Mouse (Mus musculus) MEL (cell line): ENCODE measurements at regions not wholly inside any gene's neighbourhood (a gene's known extent, or its start where the extent isn't known, plus 50 kb on each side); places are given as distances from the start of the nearest gene placed in this dataset.
"Not testable (repeated sequence)": the region's sequence is repeated elsewhere in the genome, so short reads cannot be mapped to it uniquely, and the experiment has no call there.

Source experiments
- DNase-seq: peaks from one replicate; pipeline ENCODE4 v3.0.0; 2011; ENCODE audit warnings: low read depth, low spot score
- H3K27ac ChIP-seq: 2 replicates; pipeline ENCODE4 v1.5.1; 2012; ENCODE audit warnings: low read depth, mild to moderate bottlenecking, control low read depth, low read length, moderate library complexity; ENCODE audit not compliant: control insufficient read depth
- H3K27me3 ChIP-seq, 2 experiments: fragments of 150-350 bp in 1 of 2; sonication (generic) in 1 of 2; 2 replicates each; pipeline ENCODE4 v1.6.1; 2012; ENCODE audit warnings: low read length in 2 of 2, mild to moderate bottlenecking in 2 of 2, improper control_type of control experiment in 1 of 2, moderate library complexity in 1 of 2; ENCODE audit not compliant: insufficient read depth in 2 of 2, control insufficient read depth in 1 of 2
- H3K36me3 ChIP-seq, 2 experiments: 2 replicates each; pipeline ENCODE4 v1.6.1; 2012 to 2014; ENCODE audit warnings: low read length in 2 of 2, improper control_type of control experiment in 1 of 2, inconsistent platforms in 1 of 2, mild to moderate bottlenecking in 1 of 2; ENCODE audit not compliant: insufficient read depth in 2 of 2, control insufficient read depth in 1 of 2
- H3K4me1 ChIP-seq, 2 experiments: fragments of 150-350 bp in 1 of 2; sonication (generic) in 1 of 2; 2 replicates each; pipeline ENCODE4 v1.6.1; 2012; ENCODE audit warnings: low read length in 2 of 2, improper control_type of control experiment in 1 of 2, mild to moderate bottlenecking in 1 of 2; ENCODE audit not compliant: insufficient read depth in 2 of 2, control insufficient read depth in 1 of 2
- H3K4me3 ChIP-seq, 2 experiments: fragments of 150-350 bp in 1 of 2; sonication (generic) in 1 of 2; 2 replicates each; pipeline ENCODE4 v1.5.1; 2012; ENCODE audit warnings: low read depth in 2 of 2, low read length in 2 of 2, mild to moderate bottlenecking in 2 of 2, moderate library complexity in 2 of 2, control low read depth in 1 of 2, improper control_type of control experiment in 1 of 2; ENCODE audit not compliant: control insufficient read depth in 1 of 2, insufficient read depth in 1 of 2
- H3K79me2 ChIP-seq: 2 replicates; pipeline ENCODE4 v1.6.1; 2012; ENCODE audit warnings: mild to moderate bottlenecking, low read length, moderate library complexity; ENCODE audit not compliant: control insufficient read depth, poor library complexity, insufficient read depth
- H3K9ac ChIP-seq: 2 replicates; pipeline ENCODE4 v1.6.1; 2012; ENCODE audit warnings: low read depth, mild to moderate bottlenecking, control low read depth, low read length, moderate library complexity; ENCODE audit not compliant: control insufficient read depth, poor library complexity, severe bottlenecking
- H3K9me3 ChIP-seq: fragments of 150-350 bp; sonication (generic); replicated peaks from 2 replicates; pipeline ENCODE4 v1.6.1; 2012; ENCODE audit warnings: mild to moderate bottlenecking, low read length, improper control_type of control experiment, moderate library complexity; ENCODE audit not compliant: insufficient read depth
- BHLHE40 ChIP-seq: IDR thresholded peaks from 2 replicates; pipeline ENCODE4 v1.6.1; 2012; ENCODE audit warnings: low read depth, mild to moderate bottlenecking, inconsistent platforms, low read length, improper control_type of control experiment, borderline replicate concordance
- CHD2 ChIP-seq: IDR thresholded peaks from 2 replicates; pipeline ENCODE4 v1.6.1; 2011; ENCODE audit warnings: low read length, improper control_type of control experiment
- ETS1 ChIP-seq: IDR thresholded peaks from 2 replicates; pipeline ENCODE4 v1.6.1; 2012; ENCODE audit warnings: low read depth, mild to moderate bottlenecking, inconsistent platforms, low read length, improper control_type of control experiment, moderate library complexity
- GABPA ChIP-seq: IDR thresholded peaks from 2 replicates; pipeline ENCODE4 v1.6.1; 2012; ENCODE audit warnings: low read depth, mild to moderate bottlenecking, inconsistent platforms, low read length, improper control_type of control experiment, moderate library complexity
- MAX ChIP-seq: IDR thresholded peaks from 2 replicates; pipeline ENCODE4 v1.6.1; 2011; ENCODE audit warnings: low read length, improper control_type of control experiment
- MAZ ChIP-seq: IDR thresholded peaks from 2 replicates; pipeline ENCODE4 v1.6.1; 2012; ENCODE audit warnings: low read depth, mild to moderate bottlenecking, inconsistent platforms, low read length, improper control_type of control experiment
- MEF2A ChIP-seq: IDR thresholded peaks from 2 replicates; pipeline ENCODE4 v1.6.1; 2014; ENCODE audit warnings: low read depth, mild to moderate bottlenecking, inconsistent platforms, low read length, improper control_type of control experiment; ENCODE audit not compliant: poor library complexity, insufficient replicate concordance, severe bottlenecking; ENCODE audit errors: extremely low read depth
- MYB ChIP-seq: IDR thresholded peaks from 2 replicates; pipeline ENCODE4 v1.6.1; 2011; ENCODE audit warnings: mild to moderate bottlenecking, low read depth, low read length, improper control_type of control experiment
- NRF1 ChIP-seq: IDR thresholded peaks from 2 replicates; pipeline ENCODE4 v1.6.1; 2014; ENCODE audit warnings: low read depth, mild to moderate bottlenecking, inconsistent platforms, low read length, improper control_type of control experiment, moderate library complexity; ENCODE audit not compliant: poor library complexity, insufficient read depth, severe bottlenecking
- POLR2A ChIP-seq, 2 experiments: IDR thresholded peaks; 2 replicates each; pipeline ENCODE4 v1.6.1; 2011 to 2012; ENCODE audit warnings: low read length in 2 of 2, mild to moderate bottlenecking in 2 of 2, control low read depth in 1 of 2, improper control_type of control experiment in 1 of 2, low read depth in 1 of 2, moderate library complexity in 1 of 2; ENCODE audit not compliant: control insufficient read depth in 1 of 2, insufficient read depth in 1 of 2, poor library complexity in 1 of 2
- POLR2AphosphoS5 ChIP-seq: IDR thresholded peaks from 2 replicates; pipeline ENCODE4 v1.6.1; 2012; ENCODE audit warnings: low read depth, borderline replicate concordance, mild to moderate bottlenecking, inconsistent platforms, low read length, moderate library complexity, mixed read lengths
- SMC3 ChIP-seq: IDR thresholded peaks from 2 replicates; pipeline ENCODE4 v1.6.1; 2011; ENCODE audit warnings: low read depth, low read length, improper control_type of control experiment
- TBP ChIP-seq: IDR thresholded peaks from 2 replicates; pipeline ENCODE4 v1.8.0; 2011; ENCODE audit warnings: low read depth, low read length, improper control_type of control experiment
- TCF12 ChIP-seq: IDR thresholded peaks from 2 replicates; pipeline ENCODE4 v1.6.1; 2014; ENCODE audit warnings: low read depth, mild to moderate bottlenecking, inconsistent platforms, low read length, improper control_type of control experiment, moderate library complexity
- UBTF ChIP-seq: IDR thresholded peaks from 2 replicates; pipeline ENCODE4 v1.6.1; 2012; ENCODE audit warnings: low read depth, mild to moderate bottlenecking, inconsistent platforms, low read length, improper control_type of control experiment, moderate library complexity, borderline replicate concordance; ENCODE audit not compliant: insufficient read depth
- USF1 ChIP-seq: IDR thresholded peaks from 2 replicates; pipeline ENCODE4 v1.6.1; 2014; ENCODE audit warnings: low read depth, mild to moderate bottlenecking, inconsistent platforms, low read length, improper control_type of control experiment, moderate library complexity
- ZKSCAN1 ChIP-seq: IDR thresholded peaks from 2 replicates; pipeline ENCODE4 v1.6.1; 2012; ENCODE audit warnings: low read depth, mild to moderate bottlenecking, inconsistent platforms, low read length, improper control_type of control experiment, moderate library complexity
- ZMIZ1 ChIP-seq: IDR thresholded peaks from 2 replicates; pipeline ENCODE4 v1.6.1; 2012; ENCODE audit warnings: low read depth, mild to moderate bottlenecking, inconsistent platforms, low read length, improper control_type of control experiment, moderate library complexity
- ZNF384 ChIP-seq: IDR thresholded peaks from 2 replicates; pipeline ENCODE4 v1.6.1; 2012; ENCODE audit warnings: low read depth, mild to moderate bottlenecking, inconsistent platforms, low read length, improper control_type of control experiment

- H3K27me3 ChIP-seq, H3K79me2 ChIP-seq, H3K27ac ChIP-seq, H3K9me3 ChIP-seq, H3K4me3 ChIP-seq, H3K36me3 ChIP-seq, DNase-seq, H3K9ac ChIP-seq, H3K4me1 ChIP-seq: not testable (repeated sequence)
Measured at GRCm38 (mm10) chr14:71554324-71554723, 937.3 kb downstream of the Gm9195 start.

GRCm38 (mm10) chr14:71543580-71543979 is 943.9 kb upstream of the Fam160b2 start:
- TF ChIP-seq ZKSCAN1 (no peak), POLR2AphosphoS5 (no peak), GABPA (no peak), MAX (no peak), ETS1 (no peak), BHLHE40 (no peak), ZNF384 (no peak), NRF1 (no peak), MYB (no peak), SMC3 (no peak), POLR2A (IDR thresholded peaks at IDR 0.05; ENCODE audit: control insufficient read depth in 1 of 2, insufficient read depth in 1 of 2, low read depth in 1 of 2, low read length in 2 of 2, poor library complexity in 1 of 2) (no peak), UBTF (no peak), CHD2 (no peak), MAZ (no peak), ZMIZ1 (no peak), TCF12 (no peak), USF1 (no peak), MEF2A (no peak), TBP (no peak)
- no peaks in the 10 kb centered on the region for H3K36me3 ChIP-seq

More at GRCm38 (mm10) chr14:71543580-71543979, 943.9 kb upstream of the Fam160b2 start:
- H3K9ac ChIP-seq = no peak overlapping the region
- H3K79me2 ChIP-seq = no peaks in the 10 kb centered on the region
- H3K27me3 ChIP-seq = no peaks in the 10 kb centered on the region
- no peaks in the 10 kb centered on the region for H3K4me1 ChIP-seq
- H3K27ac ChIP-seq = no peak overlapping the region
- H3K4me3 ChIP-seq = no peak overlapping the region
- no peak for DNase-seq
- H3K9me3 ChIP-seq = no peaks in the 10 kb centered on the region
